Mouse (Mus musculus) induced T-regulatory cell, adult 2 months (primary cell): ENCODE data around the gene Doc2g.
"Not testable (repeated sequence)": the region's sequence is repeated elsewhere in the genome, so short reads cannot be mapped to it uniquely, and the experiment has no call there.

Experiments
- DNase-seq: peaks from one replicate; pipeline ENCODE4 v3.0.0-alpha.2; 2012; ENCODE audit warnings: low read depth

Gene Doc2g

DNA sequence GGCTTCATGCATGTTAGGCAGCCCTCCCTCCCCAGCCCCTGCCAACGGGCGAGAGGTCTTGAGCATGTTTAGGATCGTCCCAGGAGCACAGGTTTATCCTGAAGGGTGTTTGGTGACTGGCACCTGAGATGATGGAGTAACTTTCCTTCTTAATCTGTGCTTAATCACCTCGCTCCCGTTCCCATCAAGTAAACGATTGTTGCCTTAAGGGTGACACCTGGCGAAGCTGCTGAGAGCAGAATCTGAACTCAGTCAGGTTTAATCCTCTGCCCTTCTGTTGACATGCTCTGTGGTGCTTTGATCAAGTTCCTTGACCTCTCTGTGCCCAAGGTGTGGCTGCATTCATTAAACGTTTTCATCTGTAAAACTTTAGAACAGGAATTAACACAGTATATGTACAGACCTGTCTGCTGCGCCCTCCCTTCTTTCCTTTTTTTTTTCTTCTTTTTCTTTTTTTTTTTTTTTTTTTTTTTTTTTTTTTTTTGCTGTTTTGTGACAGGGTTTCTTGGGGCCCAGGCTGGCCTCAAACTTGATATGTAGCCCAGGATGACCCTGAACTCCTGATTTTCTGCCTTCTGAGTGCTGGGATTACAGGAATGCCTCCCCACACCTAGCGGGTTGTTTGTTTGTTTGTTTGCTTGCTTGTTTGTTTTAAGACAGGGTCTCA lies 14.9 kb downstream of the Doc2g start:
- no peak for DNase-seq

DNA sequence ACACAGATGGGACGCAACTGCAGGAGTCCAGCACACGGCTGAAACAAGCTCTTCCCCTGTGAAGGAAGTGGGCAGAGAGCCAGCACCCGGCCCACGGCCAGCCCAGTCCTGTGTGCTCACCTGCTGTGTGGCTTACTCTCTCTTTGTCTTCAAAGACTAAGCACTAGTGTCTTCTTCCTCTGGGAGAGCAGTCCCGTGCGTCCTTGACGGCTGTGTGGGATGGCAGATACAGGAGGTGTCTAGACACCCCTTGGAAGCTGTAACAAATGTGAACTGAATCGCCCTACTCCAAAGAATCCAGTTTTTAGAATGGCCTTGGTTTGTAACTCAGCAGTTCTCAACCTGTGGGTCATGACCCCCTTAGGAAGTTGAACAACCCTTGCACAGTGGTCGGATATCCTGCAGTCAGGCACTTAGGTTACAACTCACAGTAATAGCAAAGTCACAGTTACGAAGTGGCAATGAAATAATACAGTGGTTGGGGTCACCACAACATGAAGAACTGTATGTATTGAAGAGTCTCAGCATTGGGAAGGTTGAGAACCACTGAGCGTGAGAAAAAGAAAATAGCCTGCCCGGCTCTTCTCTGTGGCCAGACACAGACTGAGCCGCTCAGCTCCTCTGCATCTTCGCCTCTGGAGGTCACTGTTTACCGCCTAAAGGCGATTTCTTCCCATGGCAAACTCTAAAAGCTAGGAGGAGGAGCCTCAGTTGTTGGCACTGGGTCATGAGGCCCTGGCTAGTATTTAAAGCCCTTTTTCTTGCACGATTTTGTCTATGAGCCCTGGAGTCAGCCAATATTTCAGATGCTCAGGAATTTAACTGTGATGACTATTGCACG lies 15.8 kb downstream of the Doc2g start:
- peak; percentile 86 for DNase-seq

DNA sequence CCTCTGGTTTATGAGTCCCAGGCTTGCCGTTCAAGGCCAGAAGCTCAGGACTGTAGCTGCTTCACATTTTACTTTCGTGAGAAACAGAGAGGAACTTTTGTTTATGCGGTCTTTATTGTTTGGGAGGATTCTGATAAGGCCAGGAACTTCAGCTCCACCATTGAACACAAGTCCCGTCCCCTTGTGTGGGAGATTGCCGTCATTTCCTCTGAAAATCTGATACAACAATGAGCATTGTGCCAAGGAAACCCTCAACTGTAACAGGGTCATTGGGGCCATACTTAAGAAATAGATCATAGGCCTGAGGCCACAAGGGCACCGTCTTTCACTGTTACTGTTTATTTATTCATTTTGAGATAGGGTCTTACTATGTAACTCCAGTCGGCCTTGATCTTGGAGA lies 20.1 kb downstream of the Doc2g start:
- DNase-seq = no peak

DNA sequence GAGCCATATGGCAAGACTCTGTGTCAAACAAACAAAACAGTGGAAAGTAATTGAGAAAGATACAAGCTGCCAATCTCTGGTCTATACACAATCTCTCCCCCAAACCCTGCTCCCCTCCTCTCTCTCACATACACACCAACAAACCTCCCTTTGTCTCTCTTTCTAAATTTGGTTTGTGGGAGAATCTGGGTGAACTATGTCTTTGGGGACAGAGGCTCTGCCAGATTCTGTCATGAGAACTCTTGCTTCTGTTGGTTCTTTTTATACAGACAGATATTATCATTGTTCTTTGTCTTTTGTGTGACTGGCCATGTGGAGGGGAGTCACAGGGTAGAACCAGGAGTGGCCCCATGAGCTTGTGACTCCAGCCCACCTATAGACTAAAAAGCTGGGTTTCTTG lies 24.5 kb downstream of the Doc2g start:
- no peak for DNase-seq

DNA sequence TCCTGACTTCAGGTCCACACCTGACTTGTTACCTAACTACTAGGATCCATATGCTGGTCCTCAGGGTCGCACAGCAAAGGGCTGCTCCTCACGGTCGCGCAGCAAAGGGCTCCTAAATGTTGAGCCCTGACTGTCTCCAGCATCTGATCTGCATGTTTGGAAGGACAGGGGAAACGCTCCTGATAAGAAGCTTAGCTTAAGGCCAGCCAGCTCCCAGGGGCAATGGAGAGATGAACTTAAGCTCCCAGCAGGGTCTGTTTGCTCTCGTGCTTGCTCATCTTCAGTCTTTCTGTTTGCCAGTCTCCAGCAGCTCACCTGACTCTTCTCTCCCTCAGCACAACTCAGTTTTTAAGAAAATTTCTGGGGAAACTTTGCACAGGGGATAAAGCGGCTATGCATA lies 29.6 kb downstream of the Doc2g start:
- no peak for DNase-seq

DNA sequence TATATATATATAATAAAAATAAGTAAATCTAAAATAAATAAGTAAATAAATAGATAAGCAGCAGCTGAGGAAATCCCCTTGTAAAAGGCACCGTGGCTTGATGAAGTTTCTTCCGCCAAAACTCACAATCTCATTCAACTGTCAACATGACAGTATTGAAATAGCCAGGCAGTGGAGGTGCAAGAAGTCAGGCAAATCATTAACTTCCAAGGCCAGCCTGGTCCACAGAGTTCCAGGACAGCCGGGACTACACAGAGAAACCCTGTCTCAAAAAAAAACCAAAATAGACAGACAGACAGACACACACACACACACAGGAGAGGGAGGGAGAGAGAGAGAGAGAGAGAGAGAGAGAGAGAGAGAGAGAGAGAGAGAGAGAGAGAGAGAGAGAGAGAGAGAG lies 30.2 kb downstream of the Doc2g start:
- DNase-seq = no peak

DNA sequence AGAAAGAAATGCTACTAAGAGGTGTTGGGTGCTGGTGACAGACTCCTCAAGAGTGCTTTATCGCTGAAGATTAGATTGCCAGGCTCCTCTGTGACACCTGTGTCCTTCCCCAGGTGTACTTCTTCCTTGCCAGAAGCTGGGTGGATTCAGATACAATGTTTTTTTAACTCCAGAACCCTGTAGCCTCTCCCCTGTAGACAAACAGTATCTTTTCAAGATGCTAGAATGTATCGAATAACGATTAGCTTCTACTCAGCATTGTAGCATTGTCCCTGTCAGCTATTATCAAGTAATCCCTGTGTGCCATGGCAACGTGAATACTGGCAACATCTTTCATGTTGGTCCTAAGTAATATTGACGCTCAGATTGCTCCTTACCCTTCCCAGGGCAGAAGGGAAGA lies 30.6 kb downstream of the Doc2g start:
- DNase-seq = no peak

DNA sequence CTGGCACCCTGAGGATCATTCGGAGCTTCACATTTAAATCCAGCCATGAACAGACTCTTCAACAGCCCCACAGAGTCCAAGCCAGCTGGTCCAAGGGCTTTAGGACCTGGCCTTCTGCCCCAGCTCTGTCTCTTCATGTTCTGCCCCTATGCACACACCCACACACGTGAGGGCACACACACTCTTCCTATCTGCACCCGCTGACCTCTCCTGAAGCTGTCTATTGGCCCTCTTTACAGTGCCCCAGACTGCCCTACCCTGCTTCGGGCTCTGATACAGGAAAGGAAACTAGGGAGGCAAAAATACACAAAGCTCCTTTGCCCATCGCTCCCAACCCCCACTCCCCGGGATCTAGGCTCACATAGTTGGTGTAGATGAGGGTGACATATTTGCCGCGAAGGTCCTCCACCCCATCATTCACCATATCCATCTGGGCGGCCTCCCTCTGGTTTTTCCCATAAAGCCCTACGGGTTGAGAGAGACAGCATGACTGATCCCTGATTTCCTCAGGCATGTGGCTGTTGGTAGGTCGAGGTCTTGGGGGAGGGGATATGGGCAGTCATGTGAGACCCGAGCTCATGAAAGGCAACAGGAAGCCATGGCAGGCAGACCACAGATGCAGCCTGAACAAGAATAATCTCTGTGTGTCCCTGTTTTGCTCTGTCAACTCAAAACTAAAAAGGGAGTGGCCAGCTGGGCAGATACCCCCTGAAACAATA lies 33.4 kb downstream of the Doc2g start:
- DNase-seq = peak; percentile 41

DNA sequence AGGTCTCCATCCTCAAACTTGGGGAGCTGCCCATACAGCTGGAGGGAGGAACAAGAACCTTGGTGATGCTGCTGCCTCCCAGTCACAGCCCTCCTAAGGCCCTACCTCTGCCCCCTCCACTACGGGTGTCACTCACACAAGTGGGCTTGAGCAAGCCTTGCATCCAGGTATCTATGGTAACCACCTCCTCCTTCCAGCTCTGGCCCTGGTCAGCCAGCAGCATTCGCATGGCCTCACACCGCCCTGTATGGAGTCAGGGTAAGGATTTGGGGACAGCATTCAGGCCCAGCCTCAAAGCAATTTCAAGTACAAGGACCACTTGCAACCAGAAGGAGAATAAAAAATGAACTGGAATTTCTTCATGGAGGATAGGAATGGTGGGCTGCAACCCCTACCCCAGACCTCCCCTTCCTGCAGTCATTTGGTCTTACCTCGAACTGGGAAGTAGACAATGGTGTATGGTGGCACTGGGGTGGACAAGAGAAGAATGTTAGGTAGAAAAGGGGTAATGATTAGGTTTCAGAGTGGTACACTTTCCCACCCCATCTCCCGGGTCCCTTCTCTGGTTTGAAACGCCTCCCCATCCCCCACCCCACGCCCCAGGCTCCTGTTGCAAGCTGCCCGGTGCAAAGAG lies 34.2 kb downstream of the Doc2g start:
- DNase-seq = not testable (repeated sequence)

DNA sequence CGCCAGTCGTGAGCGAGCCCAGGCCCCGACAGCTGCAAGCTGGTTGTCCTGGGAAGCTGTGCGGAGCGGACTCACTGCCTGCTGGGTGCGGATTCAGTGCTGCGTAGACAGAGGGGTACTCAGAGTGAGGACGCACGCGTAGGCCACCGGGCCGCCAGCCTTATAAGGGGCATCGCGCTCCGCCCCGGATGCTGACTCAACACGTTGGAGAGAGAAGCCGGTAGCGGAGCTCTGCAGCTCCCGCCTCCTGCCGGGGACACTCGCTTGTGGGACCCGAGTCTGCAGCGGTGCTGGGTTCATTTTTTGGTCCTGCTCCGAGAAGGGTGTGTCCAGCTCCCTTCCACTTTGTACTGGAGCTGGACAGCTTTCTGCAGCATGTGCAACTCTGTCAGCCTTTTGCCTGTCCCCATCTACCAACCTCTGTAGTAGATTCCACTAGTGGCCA lies 34.7 kb downstream of the Doc2g start, which contains the start of gene Gstp1:
TSS of gene Gstp1 (minus strand) at position 198 of the 445 bp plus-strand sequence.
- peak; percentile 94 for DNase-seq

DNA sequence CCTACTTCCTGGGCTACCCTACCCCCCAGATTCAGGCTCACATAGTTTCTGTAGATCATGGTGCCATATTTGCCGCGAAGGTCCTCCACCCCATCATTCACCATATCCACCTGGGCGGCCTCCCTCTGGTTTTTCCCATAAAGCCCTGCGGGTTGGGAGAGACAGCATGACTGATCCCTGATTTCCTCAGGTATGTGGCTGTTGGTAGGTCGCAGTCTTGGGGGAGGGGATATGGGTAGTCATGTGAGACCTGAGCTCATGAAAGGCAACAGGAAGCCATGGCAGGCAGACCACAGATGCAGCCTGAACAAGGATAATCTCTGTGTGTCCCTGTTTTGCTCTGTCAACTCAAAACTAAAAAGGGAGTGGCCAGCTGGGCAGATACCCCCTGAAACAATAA lies 37.8 kb downstream of the Doc2g start:
- DNase-seq = not testable (repeated sequence)

DNA sequence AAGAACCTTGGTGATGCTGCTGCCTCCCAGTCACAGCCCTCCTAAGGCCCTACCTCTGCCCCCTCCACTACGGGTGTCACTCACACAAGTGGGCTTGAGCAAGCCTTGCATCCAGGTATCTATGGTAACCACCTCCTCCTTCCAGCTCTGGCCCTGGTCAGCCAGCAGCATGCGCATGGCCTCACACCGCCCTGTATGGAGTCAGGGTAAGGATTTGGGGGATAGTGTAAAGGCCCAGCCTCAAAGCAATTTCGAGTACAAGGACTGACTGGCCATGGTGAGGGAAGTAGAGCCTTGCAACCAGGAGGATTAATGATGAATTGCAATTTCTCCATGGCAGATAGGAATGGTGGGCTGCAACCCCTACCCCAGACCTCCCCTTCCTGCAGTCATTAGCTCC lies 38.4 kb downstream of the Doc2g start:
- not testable (repeated sequence) for DNase-seq

DNA sequence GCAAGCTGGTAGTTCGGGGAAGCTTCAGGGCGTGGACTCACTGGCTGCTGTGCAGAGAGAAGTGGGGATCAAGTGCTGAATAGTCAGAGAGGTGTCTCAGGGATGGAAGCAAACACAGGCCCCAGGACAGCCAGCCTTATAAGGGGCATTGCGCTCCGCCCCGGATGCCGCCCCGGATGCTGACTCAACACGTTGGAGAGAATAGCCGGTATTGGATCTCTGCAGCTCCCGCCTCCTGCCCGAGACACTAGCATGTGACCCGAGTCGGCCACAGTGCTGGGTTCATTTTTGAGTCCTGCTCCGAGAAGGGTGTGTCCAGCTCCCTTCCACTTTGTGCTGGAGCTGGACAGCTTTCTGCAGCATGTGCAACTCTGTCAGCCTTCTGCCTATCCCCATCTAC lies 39.0 kb downstream of the Doc2g start:
- no peak for DNase-seq

DNA sequence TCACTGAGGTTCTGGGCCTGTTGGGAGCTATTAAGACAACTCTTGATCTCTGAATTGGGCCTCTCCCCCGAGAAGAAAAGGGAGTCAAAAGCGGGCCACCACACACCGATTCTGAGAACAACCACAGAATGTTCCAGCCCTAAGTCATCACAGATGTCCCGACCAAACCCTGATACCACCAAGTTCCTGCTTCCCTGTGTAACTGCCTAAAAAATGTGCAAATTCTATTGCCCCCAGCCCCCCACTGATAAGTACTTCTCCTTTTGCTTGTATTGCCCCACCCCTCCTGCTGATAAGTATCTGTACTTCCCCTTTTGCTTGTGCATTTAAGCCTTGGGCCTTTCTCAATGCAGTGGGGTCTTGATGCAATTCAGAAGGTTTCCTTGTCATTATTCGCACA lies 41.0 kb downstream of the Doc2g start:
- DNase-seq = peak; percentile 41

DNA sequence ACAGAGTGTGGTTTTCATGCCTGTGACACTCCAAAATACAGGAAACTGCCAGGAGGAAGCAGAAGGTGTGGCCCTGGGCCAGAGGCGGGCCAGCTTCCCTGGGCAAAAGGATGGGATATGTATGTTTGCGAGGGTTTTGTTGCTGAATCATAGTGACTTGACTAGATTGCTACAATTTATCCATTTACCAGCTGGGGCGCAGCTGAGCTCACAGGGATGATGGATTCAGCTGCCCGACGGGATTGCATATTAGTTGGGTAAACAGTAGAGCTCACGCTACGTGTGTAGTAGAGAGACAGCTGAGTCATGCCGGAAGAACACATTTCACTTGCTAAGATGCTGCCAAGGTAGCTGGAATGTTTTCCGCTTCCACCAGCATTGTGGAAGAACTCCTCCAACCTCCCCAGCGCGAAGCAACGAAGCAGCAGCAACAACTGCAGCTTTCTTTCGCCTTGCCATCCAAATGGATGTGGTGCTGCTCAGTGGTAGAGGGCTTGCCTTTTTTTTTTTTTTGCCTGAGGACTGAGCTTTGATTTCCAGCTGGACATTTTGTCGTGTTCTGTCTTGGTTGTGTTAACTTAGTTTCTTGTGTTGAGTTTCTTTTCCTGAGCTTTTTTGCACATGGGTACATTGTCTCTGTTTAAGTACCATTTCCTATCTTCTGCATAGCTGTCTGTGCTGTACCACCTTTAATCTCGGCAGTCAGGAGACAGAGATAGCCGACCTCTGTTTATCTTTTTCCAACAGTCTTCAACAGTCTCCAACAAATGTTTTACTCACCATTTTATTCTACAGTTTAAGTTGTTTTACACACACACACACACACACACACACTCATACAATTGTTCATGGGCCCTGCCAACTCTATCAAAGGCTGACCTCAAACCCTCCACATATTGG lies 43.1 kb downstream of the Doc2g start, which contains the start of gene Gstp2:
TSS of gene Gstp2 (minus strand) at position 58 of the 900 bp plus-strand sequence.
- peak; percentile 24 for DNase-seq

DNA sequence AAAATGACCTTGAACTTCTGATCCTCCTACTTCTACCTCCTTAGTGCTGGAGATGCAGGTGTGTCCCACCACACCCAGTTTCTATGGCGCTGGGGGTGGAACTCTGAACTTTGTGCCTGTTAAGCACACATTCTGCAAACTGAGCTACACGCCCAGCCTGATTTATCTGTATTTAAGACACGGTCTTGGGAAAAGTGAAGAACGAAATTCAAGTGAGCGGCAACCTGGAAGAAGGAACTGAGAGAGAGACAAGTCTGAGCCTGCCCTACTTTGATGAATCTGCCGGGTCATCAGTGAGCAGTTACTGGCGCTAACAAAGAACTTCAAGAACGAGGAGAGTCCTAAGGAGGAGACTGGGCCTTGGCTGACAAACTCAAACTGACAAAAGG lies 43.7 kb downstream of the Doc2g start:
- no peak for DNase-seq

DNA sequence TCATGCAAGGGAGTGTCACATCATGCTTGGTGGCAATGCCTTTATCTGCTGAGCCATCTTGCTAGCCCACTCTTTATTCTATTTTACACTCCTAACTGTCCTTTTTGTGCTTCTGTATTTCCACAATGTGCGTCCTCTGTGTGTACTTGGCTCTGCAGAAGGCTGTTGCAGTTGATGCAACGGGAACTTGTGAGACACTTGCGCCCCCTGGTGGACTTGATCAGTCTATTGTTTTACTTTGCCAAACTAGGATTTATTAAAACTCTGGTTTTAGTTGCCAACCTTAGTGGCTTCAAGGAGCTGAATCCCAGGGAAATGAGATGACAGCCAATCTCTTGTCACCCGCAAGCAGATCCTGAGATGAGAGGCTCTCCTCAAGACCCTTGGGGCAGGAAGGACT lies 44.7 kb downstream of the Doc2g start:
- peak; percentile 94 for DNase-seq

DNA sequence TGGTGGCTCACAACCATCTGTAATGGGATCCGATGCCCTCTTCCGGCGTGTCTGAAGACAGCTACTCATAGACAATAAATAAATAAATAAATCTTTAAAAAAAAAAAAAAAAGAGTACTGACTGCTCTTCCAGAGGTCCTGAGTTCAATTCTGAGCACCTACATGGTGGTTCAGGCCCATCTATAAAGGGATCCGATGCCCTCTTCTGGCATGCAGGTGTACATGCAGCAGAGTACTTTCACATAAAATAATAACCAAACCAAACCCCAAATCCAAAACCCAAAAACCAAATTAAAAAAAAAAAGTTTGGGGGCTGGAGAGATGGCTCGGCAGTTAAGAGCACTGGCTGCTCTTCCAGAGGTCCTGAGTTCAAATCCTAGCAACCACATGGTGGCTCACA lies 46.0 kb downstream of the Doc2g start:
- DNase-seq = not testable (repeated sequence)

DNA sequence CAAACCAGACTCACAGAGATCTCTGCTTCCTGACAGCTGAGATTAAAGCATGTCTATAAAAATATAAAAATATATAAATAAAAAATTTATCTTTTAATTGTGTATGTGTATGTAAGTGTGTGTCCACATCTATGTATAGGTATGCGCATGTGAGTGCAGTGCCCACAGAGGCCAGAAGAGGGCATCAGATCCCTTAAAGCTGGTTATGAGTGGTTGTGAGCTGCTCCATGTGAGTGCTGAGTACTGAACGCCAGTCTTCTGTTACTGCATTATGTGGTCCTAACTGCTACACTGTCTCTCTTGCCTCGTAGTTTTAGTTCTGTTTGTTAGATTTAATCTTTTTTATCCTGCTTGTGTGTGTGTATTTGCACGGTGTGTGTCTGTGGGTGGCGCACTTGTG lies 47.9 kb downstream of the Doc2g start:
- peak; percentile 60 for DNase-seq

DNA sequence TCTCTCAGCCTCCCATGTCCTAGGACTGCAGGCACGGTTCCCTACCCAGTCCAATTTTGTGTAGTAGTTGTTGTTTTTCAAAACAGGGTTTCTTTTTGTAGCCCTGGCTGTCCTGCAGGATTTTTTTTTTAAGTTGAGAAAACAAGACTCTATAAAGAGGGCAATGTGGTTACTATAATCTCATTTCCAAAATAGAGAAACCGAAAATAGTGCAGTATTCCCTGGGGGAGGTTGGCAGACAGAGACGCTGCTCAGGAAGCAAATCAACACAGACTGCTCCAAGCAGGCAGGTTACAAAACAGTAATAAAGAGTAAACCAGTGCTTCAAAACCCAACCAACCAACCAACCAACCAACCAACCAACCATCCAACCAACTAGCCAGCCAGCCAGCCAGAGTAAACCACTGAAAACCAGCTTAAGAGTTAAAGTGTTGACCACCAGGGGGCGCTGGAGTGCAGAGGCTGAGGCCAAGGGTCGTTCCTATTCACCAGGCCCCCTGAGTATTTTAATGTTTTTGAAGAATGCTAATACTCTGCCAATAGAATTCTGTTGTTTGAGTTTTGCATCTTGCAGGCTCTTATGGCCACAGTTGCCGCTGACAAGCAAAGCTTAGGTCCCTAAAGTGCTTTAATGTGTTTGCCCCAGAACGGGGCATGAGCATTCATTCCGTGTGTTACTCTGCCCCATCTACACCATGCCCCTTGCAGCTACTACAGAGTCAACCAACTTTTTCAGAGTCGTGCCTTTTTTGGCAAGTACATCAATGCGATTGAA lies 48.8 kb downstream of the Doc2g start:
- DNase-seq = peak; percentile 90
